Mouse (Mus musculus): ENCODE data around the gene 1810065E05Rik. TPM values are rescaled to one million over a fixed set of nuclear protein-coding genes. Genes with fewer than 3 reads are reported as not detected.

The 1810065E05Rik gene
- 0.08 TPM in 1 of 2 replicates, not detected in the other for polyA plus RNA-seq (2012; rRNA removed)

GRCm38 (mm10) chr11:58420815-58421214 is at the start of gene 1810065E05Rik:
Gene 1810065E05Rik, plus strand, starts transcription at chr11:58421111.
- DNase-seq (ENCODE audit: low read depth in 1 of 2, low spot score in 2 of 2) = no peak
- H3K27ac ChIP-seq (ENCODE audit: insufficient read depth, low read length) = no peak within 1 kb of the TSS
- no peaks in the 10 kb centered on the region for H3K27me3 ChIP-seq (ENCODE audit: control insufficient read depth, insufficient read depth, low read length)
- H3K4me1 ChIP-seq (ENCODE audit: control insufficient read depth, insufficient read depth, insufficient read length) = no peaks in the 10 kb centered on the region
- H3K36me3 ChIP-seq (ENCODE audit: control insufficient read depth, insufficient read depth, low read length) = no peaks in the 10 kb centered on the region
- 52% methylated on average over 1 of the region's 1 CpGs for WGBS
- no peak within 1 kb of the TSS for H3K4me3 ChIP-seq (ENCODE audit: extremely low read depth, insufficient read depth, insufficient read length)
- TF ChIP-seq POLR2A (IDR thresholded peaks at IDR 0.05; ENCODE audit: low read depth, low read length) (no peak), CTCF (IDR thresholded peaks at IDR 0.05; ENCODE audit: extremely low read depth, insufficient read depth, insufficient read length, insufficient replicate concordance) (no peak)

GRCm38 (mm10) chr11:58377273-58377672 is 43.6 kb upstream of the 1810065E05Rik start:
- Histone ChIP-seq H3K4me1 (ENCODE audit: control insufficient read depth, insufficient read depth, insufficient read length) (no peaks in the 10 kb centered on the region), H3K27ac (ENCODE audit: insufficient read depth, low read length) (no peak overlapping the region), H3K27me3 (ENCODE audit: control insufficient read depth, insufficient read depth, low read length) (no peaks in the 10 kb centered on the region), H3K4me3 (ENCODE audit: extremely low read depth, insufficient read depth, insufficient read length) (no peak overlapping the region), H3K36me3 (ENCODE audit: control insufficient read depth, insufficient read depth, low read length) (no peaks in the 10 kb centered on the region)
- no peak for DNase-seq (ENCODE audit: low read depth in 1 of 2, low spot score in 2 of 2)
- TF ChIP-seq POLR2A (IDR thresholded peaks at IDR 0.05; ENCODE audit: low read depth, low read length) = no peak
- no peak for TF ChIP-seq CTCF (IDR thresholded peaks at IDR 0.05; ENCODE audit: extremely low read depth, insufficient read depth, insufficient read length, insufficient replicate concordance)
- 81% methylated on average over 2 of the region's 2 CpGs for WGBS

GRCm38 (mm10) chr11:58377686-58378085 is 43.2 kb upstream of the 1810065E05Rik start:
- TF ChIP-seq POLR2A (IDR thresholded peaks at IDR 0.05; ENCODE audit: low read depth, low read length) (no peak), CTCF (IDR thresholded peaks at IDR 0.05; ENCODE audit: extremely low read depth, insufficient read depth, insufficient read length, insufficient replicate concordance) (no peak)
- 57% methylated on average over 1 of the region's 1 CpGs for WGBS
- no peaks in the 10 kb centered on the region for H3K4me1 ChIP-seq (ENCODE audit: control insufficient read depth, insufficient read depth, insufficient read length)
- no peaks in the 10 kb centered on the region for H3K36me3 ChIP-seq (ENCODE audit: control insufficient read depth, insufficient read depth, low read length)
- H3K4me3 ChIP-seq (ENCODE audit: extremely low read depth, insufficient read depth, insufficient read length) = no peak overlapping the region
- DNase-seq (ENCODE audit: low read depth in 1 of 2, low spot score in 2 of 2) = no peak
- no peak overlapping the region for H3K27ac ChIP-seq (ENCODE audit: insufficient read depth, low read length)
- H3K27me3 ChIP-seq (ENCODE audit: control insufficient read depth, insufficient read depth, low read length) = no peaks in the 10 kb centered on the region

GRCm38 (mm10) chr11:58378763-58379278 is 42.1 kb upstream of the 1810065E05Rik start, which contains the start of gene Lypd8:
Gene Lypd8, plus strand, starts transcription at chr11:58379043.
- no peak within 1 kb of the TSS for H3K27ac ChIP-seq (ENCODE audit: insufficient read depth, low read length)
- no peaks in the 10 kb centered on the region for H3K36me3 ChIP-seq (ENCODE audit: control insufficient read depth, insufficient read depth, low read length)
- 85% methylated on average over 3 of the region's 3 CpGs for WGBS
- no peaks in the 10 kb centered on the region for H3K4me1 ChIP-seq (ENCODE audit: control insufficient read depth, insufficient read depth, insufficient read length)
- no peaks in the 10 kb centered on the region for H3K27me3 ChIP-seq (ENCODE audit: control insufficient read depth, insufficient read depth, low read length)
- H3K4me3 ChIP-seq (ENCODE audit: extremely low read depth, insufficient read depth, insufficient read length) = no peak within 1 kb of the TSS
- TF ChIP-seq CTCF (IDR thresholded peaks at IDR 0.05; ENCODE audit: extremely low read depth, insufficient read depth, insufficient read length, insufficient replicate concordance) = no peak
- TF ChIP-seq POLR2A (IDR thresholded peaks at IDR 0.05; ENCODE audit: low read depth, low read length) = no peak
- DNase-seq (ENCODE audit: low read depth in 1 of 2, low spot score in 2 of 2) = no peak

- no peak overlapping the region for H3K27ac ChIP-seq (ENCODE audit: insufficient read depth, low read length)
Observed at GRCm38 (mm10) chr11:58379516-58379915, 41.4 kb upstream of the 1810065E05Rik start.

GRCm38 (mm10) chr11:58382471-58382870 is 38.4 kb upstream of the 1810065E05Rik start:
- 89% methylated on average over 6 of the region's 6 CpGs for WGBS
- H3K27me3 ChIP-seq (ENCODE audit: control insufficient read depth, insufficient read depth, low read length) = no peaks in the 10 kb centered on the region
- no peaks in the 10 kb centered on the region for H3K4me1 ChIP-seq (ENCODE audit: control insufficient read depth, insufficient read depth, insufficient read length)
- no peak for TF ChIP-seq POLR2A (IDR thresholded peaks at IDR 0.05; ENCODE audit: low read depth, low read length)
- TF ChIP-seq CTCF (IDR thresholded peaks at IDR 0.05; ENCODE audit: extremely low read depth, insufficient read depth, insufficient read length, insufficient replicate concordance) = no peak
- DNase-seq (ENCODE audit: low read depth in 1 of 2, low spot score in 2 of 2) = no peak
- H3K4me3 ChIP-seq (ENCODE audit: extremely low read depth, insufficient read depth, insufficient read length) = no peak overlapping the region
- no peak overlapping the region for H3K27ac ChIP-seq (ENCODE audit: insufficient read depth, low read length)
- H3K36me3 ChIP-seq (ENCODE audit: control insufficient read depth, insufficient read depth, low read length) = no peaks in the 10 kb centered on the region

More at GRCm38 (mm10) chr11:58379516-58379915, 41.4 kb upstream of the 1810065E05Rik start:
- 93% methylated on average over 1 of the region's 1 CpGs for WGBS
- no peaks in the 10 kb centered on the region for H3K4me1 ChIP-seq (ENCODE audit: control insufficient read depth, insufficient read depth, insufficient read length)
- no peak overlapping the region for H3K4me3 ChIP-seq (ENCODE audit: extremely low read depth, insufficient read depth, insufficient read length)
- no peaks in the 10 kb centered on the region for H3K36me3 ChIP-seq (ENCODE audit: control insufficient read depth, insufficient read depth, low read length)
- H3K27me3 ChIP-seq (ENCODE audit: control insufficient read depth, insufficient read depth, low read length) = no peaks in the 10 kb centered on the region
- DNase-seq (ENCODE audit: low read depth in 1 of 2, low spot score in 2 of 2) = no peak
- TF ChIP-seq CTCF (IDR thresholded peaks at IDR 0.05; ENCODE audit: extremely low read depth, insufficient read depth, insufficient read length, insufficient replicate concordance) = no peak
- no peak for TF ChIP-seq POLR2A (IDR thresholded peaks at IDR 0.05; ENCODE audit: low read depth, low read length)

- no peak overlapping the region for H3K4me3 ChIP-seq (ENCODE audit: extremely low read depth, insufficient read depth, insufficient read length)
- no peak for TF ChIP-seq POLR2A (IDR thresholded peaks at IDR 0.05; ENCODE audit: low read depth, low read length)
- TF ChIP-seq CTCF (IDR thresholded peaks at IDR 0.05; ENCODE audit: extremely low read depth, insufficient read depth, insufficient read length, insufficient replicate concordance) = no peak
- H3K4me1 ChIP-seq (ENCODE audit: control insufficient read depth, insufficient read depth, insufficient read length) = no peaks in the 10 kb centered on the region
- no peaks in the 10 kb centered on the region for H3K36me3 ChIP-seq (ENCODE audit: control insufficient read depth, insufficient read depth, low read length)
- no peak overlapping the region for H3K27ac ChIP-seq (ENCODE audit: insufficient read depth, low read length)
- WGBS = 52% methylated on average over 6 of the region's 6 CpGs
- no peaks in the 10 kb centered on the region for H3K27me3 ChIP-seq (ENCODE audit: control insufficient read depth, insufficient read depth, low read length)
- no peak for DNase-seq (ENCODE audit: low read depth in 1 of 2, low spot score in 2 of 2)
Observed at GRCm38 (mm10) chr11:58399985-58400645, 20.8 kb upstream of the 1810065E05Rik start.

Data from spleen, adult 2 months (tissue).